Mouse (Mus musculus) midbrain, embryonic 13.5 days (tissue): ENCODE measurements around the gene Ldlrad3. TPM values are rescaled to one million over a fixed set of nuclear protein-coding genes. Genes with fewer than 3 reads are reported as not detected.

Experiments used
- ATAC-seq: fragments of 200-750 bp; cut with Nextera tagmentation; 2 replicates; pipeline ENCODE4 v1.8.0; 2017; ENCODE audit warnings: mild to moderate bottlenecking, moderate TSS enrichment, moderate library complexity
- H3K27ac ChIP-seq: fragments of 300-500 bp; sonication (generic); 2 replicates; pipeline ENCODE4 v1.5.1; 2015; ENCODE audit warnings: inconsistent platforms, mild to moderate bottlenecking, moderate library complexity
- H3K27me3 ChIP-seq: fragments of 300-500 bp; sonication (generic); 2 replicates; pipeline ENCODE4 v1.6.1; 2015; ENCODE audit warnings: mild to moderate bottlenecking, inconsistent platforms
- H3K36me3 ChIP-seq: fragments of 300-500 bp; sonication (generic); 2 replicates; pipeline ENCODE4 v1.6.1; 2015; ENCODE audit warnings: mild to moderate bottlenecking, inconsistent platforms
- H3K4me1 ChIP-seq: fragments of 300-500 bp; sonication (generic); replicated peaks from 2 replicates; pipeline ENCODE4 v1.6.1; 2015; ENCODE audit warnings: inconsistent platforms
- H3K4me2 ChIP-seq: fragments of 300-500 bp; sonication (generic); replicated peaks from 2 replicates; pipeline ENCODE4 v1.6.1; 2015; ENCODE audit warnings: moderate library complexity, mild to moderate bottlenecking, inconsistent platforms
- H3K4me3 ChIP-seq: fragments of 300-500 bp; sonication (generic); replicated peaks from 2 replicates; pipeline ENCODE4 v1.5.1; 2015; ENCODE audit warnings: mild to moderate bottlenecking, inconsistent platforms
- H3K9ac ChIP-seq: fragments of 300-500 bp; sonication (generic); replicated peaks from 2 replicates; pipeline ENCODE4 v1.6.1; 2015; ENCODE audit warnings: mild to moderate bottlenecking, inconsistent platforms
- H3K9me3 ChIP-seq: fragments of 300-500 bp; sonication (generic); 2 replicates; pipeline ENCODE4 v1.6.1; 2016; ENCODE audit warnings: mild to moderate bottlenecking, inconsistent platforms
- WGBS: fragments of 180-500 bp; shearing (Covaris S2); methylation state at CpG from one replicate; pipeline ENCODE4 v1.1.7; 2015; 5-methylcytosine and 5-hydroxymethylcytosine counted together
- polyA plus RNA-seq: library from polyadenylated mRNA; unstranded; fragments of >200 nt; fragmentation: Nextera tagmentation; extraction: Ambion mirVana; gene quantifications from 2 replicates; pipeline ENCODE4 v1.2.1, GENCODE M21; 2015

Ldlrad3 gene
- polyA plus RNA-seq, 1 experiment from 2014 or later = 41.6 TPM

DNA sequence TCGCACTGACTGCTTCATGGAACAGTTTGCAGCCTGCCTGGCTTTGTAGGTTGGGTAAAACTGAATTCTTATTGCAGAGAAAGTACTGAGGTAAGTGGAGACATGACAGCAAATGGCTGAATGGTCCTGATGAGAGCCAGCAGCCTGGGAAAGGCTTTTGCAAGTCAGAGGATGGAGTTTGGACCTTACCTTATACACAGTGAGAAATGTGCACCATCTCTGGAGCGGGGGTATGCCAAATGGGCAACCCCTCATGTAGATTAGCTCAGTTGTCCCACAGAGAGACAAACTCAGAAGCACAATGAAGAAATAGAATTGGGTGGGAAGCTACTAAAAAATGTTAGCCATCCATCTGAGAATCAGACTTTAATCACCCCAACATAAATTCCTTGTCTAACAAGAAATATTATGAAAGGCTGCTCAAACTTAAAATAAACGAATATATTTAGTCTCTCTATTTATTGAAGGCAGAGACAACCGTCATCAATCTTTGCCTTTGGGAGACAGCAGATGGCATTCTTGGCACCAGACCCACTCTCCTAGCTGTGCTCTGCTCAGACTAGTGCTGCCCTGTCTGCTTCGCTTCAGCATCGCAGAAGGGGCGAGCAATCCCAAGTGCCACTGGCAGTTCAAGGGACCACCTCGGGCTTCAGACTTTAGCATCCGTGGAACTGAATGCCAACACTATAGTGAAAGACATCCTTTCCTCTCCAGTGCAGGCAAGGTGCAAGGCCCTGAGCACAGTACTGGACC is 51.5 kb downstream of the Ldlrad3 start:
- Histone ChIP-seq H3K4me3 (no peak overlapping the region), H3K4me1 (peaks cover 67% of the 10 kb centered on the region), H3K4me2 (no peak overlapping the region), H3K27ac (no peak overlapping the region), H3K9ac (no peak overlapping the region), H3K9me3 (no peaks in the 10 kb centered on the region), H3K36me3 (no peaks in the 10 kb centered on the region), H3K27me3 (no peaks in the 10 kb centered on the region)
- WGBS = 79% methylated on average over 9 of the region's 9 CpGs
- ATAC-seq = peak; percentile 43; the same call in 1 of the 2 replicates

DNA sequence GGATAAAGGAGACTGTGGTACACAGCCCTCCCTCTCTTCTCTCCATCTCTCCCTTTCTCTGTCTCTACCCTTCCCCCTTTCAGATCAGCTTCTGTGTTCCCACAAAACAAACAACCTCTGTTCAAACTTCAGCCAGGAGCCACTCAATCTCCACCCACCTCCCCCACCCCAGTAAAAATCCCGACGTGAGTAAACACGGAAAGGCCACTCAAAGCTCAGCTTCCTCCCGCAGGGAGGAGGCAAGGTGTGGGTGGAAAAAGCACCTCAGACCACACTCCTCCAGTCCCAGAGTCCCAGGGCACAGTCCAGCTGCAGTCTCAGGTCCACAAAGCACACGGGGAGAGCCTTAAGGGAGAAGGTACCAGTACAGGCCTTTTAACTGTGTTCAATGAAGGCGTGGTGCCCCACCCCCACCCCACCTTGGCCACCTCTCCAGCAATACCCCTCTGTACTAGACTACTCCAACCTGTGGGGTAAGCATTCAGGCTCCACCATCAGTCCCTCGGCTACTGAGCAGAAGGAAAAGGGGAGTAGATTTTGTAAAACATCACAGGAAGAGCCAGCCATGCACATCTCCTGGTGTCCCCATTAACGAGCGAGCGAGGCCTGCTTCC is 53.1 kb downstream of the Ldlrad3 start:
- no peaks in the 10 kb centered on the region for H3K27me3 ChIP-seq
- 62% methylated on average over 10 of the region's 10 CpGs for WGBS
- H3K9me3 ChIP-seq = no peaks in the 10 kb centered on the region
- peaks cover 66% of the 10 kb centered on the region for H3K4me1 ChIP-seq
- H3K27ac ChIP-seq = no peak overlapping the region
- no peak overlapping the region for H3K4me3 ChIP-seq
- H3K36me3 ChIP-seq = no peaks in the 10 kb centered on the region
- no peak overlapping the region for H3K9ac ChIP-seq
- no peak overlapping the region for H3K4me2 ChIP-seq
- no peak for ATAC-seq

DNA sequence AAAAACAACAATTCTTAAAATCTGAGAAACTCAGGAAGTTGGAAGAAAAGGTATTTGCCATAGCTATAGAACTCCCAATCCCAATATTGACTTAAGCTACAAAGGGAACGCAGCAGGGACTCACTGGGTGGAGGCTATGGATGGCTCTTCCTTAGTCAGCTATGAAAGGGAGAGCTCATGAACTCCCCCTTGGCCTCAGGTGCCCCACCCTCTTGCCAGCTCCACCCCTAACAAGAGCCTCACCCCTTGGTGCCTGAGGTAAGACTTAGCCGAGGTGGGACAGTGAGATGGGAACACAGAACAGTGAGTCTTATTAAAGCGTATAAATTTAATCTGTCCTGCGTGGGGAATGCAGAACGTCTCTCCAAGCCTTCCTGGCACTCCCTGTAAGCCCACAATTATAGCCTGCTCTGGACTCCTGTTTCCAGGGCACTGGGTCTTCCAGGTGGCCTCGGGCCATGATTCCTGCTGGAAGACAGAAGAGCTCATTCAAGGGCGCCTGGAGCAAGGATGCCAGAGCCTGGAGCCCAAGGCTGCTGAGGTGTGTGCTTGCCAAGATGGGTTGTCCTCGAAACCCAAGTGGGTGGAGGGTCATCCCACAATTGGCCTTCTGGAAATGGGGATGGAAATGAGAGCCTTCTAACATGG is 55.9 kb downstream of the Ldlrad3 start:
- H3K36me3 ChIP-seq = no peaks in the 10 kb centered on the region
- H3K4me1 ChIP-seq = peaks cover 50% of the 10 kb centered on the region
- H3K9me3 ChIP-seq = no peaks in the 10 kb centered on the region
- ATAC-seq = no peak
- 83% methylated on average over 8 of the region's 8 CpGs for WGBS
- no peak overlapping the region for H3K4me2 ChIP-seq
- no peak overlapping the region for H3K9ac ChIP-seq
- H3K27ac ChIP-seq = no peak overlapping the region
- H3K27me3 ChIP-seq = no peaks in the 10 kb centered on the region
- no peak overlapping the region for H3K4me3 ChIP-seq

DNA sequence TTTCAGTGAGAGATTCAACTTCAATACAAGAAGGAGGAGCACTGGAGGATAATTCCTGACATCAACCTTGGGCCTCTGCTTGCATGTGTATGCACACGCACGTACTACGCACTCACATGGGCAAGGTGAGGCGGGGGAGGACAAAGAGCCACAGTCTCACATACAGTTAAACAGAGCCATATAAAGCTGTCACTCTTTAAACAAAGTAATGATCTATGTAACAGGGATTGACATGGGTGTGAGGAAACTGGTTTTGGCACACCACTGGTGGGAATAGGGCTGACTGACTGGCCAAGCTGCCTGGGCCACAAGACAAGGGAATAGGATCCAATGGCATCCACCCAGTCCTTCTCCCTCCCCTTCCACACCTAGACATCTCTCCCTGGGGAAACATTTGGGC is 57.0 kb downstream of the Ldlrad3 start:
- WGBS = 93% methylated on average over 4 of the region's 4 CpGs
- ATAC-seq = no peak
- no peaks in the 10 kb centered on the region for H3K27me3 ChIP-seq
- no peak overlapping the region for H3K4me3 ChIP-seq
- H3K36me3 ChIP-seq = no peaks in the 10 kb centered on the region
- no peaks in the 10 kb centered on the region for H3K9me3 ChIP-seq
- no peak overlapping the region for H3K9ac ChIP-seq
- no peak overlapping the region for H3K27ac ChIP-seq
- H3K4me1 ChIP-seq = peaks cover 40% of the 10 kb centered on the region
- no peak overlapping the region for H3K4me2 ChIP-seq

DNA sequence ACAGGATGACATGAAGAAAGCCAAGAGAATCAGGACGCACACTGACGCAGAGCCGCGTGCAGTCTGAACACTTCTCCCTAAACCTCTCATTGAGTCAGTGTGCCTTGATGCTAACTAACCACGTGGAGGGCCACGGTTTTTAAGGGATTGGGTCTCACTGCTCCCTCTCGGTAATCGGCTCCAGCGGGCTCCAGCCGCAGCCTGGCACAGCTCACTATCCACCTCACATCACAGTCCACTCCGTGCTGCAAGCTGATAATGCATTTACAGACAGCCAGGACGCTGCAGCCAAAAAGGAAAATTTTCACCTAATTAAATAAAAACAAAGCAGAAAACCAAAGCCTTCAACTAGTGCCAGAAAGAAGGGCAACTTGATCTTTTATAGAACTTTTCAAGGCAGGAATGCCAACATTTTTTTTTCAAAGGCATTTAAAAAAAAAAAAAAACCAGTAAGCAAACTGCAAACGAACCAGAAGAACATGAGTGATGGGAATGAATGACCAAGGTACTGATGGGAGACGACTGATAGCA is 57.6 kb downstream of the Ldlrad3 start:
- 62% methylated on average over 14 of the region's 14 CpGs for WGBS
- H3K36me3 ChIP-seq = no peaks in the 10 kb centered on the region
- no peak for ATAC-seq
- no peak overlapping the region for H3K4me2 ChIP-seq
- no peaks in the 10 kb centered on the region for H3K9me3 ChIP-seq
- H3K27ac ChIP-seq = no peak overlapping the region
- H3K4me3 ChIP-seq = no peak overlapping the region
- no peaks in the 10 kb centered on the region for H3K27me3 ChIP-seq
- H3K9ac ChIP-seq = no peak overlapping the region
- H3K4me1 ChIP-seq = peaks cover 40% of the 10 kb centered on the region

DNA sequence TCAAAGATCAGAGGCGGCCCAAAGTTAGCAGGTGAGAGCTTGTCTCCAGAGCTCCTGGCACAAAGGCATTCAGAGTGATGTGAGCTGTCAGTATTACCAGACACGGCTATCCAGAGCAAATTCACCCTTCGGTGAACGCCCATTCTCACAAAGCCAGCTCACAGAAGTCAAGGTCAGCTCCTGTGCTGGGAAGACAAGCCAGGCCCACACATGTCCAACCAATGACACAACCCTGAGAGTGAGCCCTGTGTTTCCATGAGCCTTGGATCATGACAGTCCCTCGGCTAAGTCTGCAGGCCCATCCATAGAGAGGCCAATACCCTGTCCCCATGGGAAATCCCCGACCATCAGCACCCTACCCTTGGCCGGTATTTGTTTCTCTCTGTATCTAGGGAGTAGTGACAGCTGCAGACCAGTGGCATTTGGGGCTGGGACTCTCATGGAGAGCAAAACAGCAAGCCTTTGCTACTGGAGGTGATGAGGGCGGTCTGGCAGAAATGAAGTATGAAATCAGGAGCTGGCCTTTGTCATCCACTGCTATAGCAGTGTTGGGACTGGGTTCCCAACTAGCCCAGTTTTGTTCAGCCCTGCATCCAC is 58.3 kb downstream of the Ldlrad3 start:
- no peak overlapping the region for H3K9ac ChIP-seq
- no peaks in the 10 kb centered on the region for H3K36me3 ChIP-seq
- no peak for ATAC-seq
- H3K9me3 ChIP-seq = no peaks in the 10 kb centered on the region
- no peak overlapping the region for H3K4me3 ChIP-seq
- peaks cover 35% of the 10 kb centered on the region for H3K4me1 ChIP-seq
- H3K27me3 ChIP-seq = no peaks in the 10 kb centered on the region
- no peak overlapping the region for H3K27ac ChIP-seq
- no peak overlapping the region for H3K4me2 ChIP-seq
- 75% methylated on average over 8 of the region's 8 CpGs for WGBS

DNA sequence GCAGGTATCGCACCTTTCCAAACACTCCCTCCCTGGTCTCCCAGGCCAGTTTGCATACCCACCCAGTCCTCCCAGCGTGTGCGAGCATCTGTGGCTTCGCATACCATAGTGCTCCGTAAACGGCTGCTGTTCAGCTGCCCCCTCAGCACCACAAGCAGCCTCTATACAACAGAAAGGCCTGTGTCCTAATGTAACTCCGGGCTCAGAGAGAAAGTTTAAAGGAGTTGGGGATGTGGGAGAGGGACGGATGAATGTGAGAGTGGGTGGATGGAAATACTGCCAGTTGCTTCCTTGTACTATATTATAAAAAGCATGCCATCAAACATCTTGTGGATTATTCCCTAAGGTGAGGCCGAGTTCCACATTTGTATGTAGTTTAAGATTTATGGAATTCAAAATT is 59.0 kb downstream of the Ldlrad3 start:
- no peaks in the 10 kb centered on the region for H3K36me3 ChIP-seq
- no peaks in the 10 kb centered on the region for H3K27me3 ChIP-seq
- H3K4me3 ChIP-seq = no peak overlapping the region
- H3K9ac ChIP-seq = no peak overlapping the region
- no peak for ATAC-seq
- H3K4me1 ChIP-seq = peaks cover 39% of the 10 kb centered on the region
- 87% methylated on average over 9 of the region's 9 CpGs for WGBS
- H3K27ac ChIP-seq = no peak overlapping the region
- no peak overlapping the region for H3K4me2 ChIP-seq
- no peaks in the 10 kb centered on the region for H3K9me3 ChIP-seq

DNA sequence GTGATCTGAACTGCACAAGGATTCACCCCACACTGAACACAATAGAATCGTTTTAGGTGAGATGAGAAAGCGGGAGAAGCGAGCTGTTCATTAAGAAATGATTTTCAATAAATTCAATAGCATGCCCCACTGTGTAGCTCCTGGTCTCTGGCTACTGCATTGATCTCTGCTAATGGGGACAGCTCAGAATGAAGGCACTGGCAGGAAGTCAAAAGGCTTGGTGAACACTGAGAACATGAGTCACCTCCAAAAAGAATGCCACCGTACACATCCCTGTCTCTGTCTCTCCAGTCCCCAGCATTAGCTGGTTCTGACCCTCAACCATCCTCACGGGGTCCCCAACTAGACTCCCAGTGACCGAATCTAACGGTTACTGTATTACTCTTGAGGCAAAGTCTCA is 60.1 kb downstream of the Ldlrad3 start:
- no peak overlapping the region for H3K27ac ChIP-seq
- no peak for ATAC-seq
- no peaks in the 10 kb centered on the region for H3K36me3 ChIP-seq
- H3K9ac ChIP-seq = no peak overlapping the region
- WGBS = 90% methylated on average over 7 of the region's 7 CpGs
- H3K9me3 ChIP-seq = no peaks in the 10 kb centered on the region
- H3K27me3 ChIP-seq = no peaks in the 10 kb centered on the region
- H3K4me1 ChIP-seq = peaks cover 45% of the 10 kb centered on the region
- no peak overlapping the region for H3K4me2 ChIP-seq
- no peak overlapping the region for H3K4me3 ChIP-seq

DNA sequence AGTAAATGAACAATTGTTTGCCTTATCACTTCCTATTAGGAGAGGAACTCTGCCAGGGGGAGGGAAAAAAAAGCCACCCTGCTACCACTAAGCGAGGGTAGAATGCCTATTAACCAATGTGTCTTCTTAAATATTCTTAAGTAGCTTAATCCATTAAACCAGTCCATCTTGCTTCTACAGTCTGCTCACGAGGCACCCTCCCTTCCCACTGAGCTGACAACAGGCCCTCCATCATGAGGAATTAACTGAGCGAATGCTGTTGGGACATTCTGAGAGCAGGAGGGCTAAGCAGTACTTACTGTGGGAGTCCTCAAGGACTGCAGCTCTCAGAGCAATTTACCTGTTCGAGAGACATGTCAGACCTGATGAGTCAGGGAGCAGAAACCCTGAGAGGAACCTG is 61.1 kb downstream of the Ldlrad3 start:
- no peak overlapping the region for H3K27ac ChIP-seq
- no peak for ATAC-seq
- H3K9me3 ChIP-seq = no peaks in the 10 kb centered on the region
- 57% methylated on average over 4 of the region's 4 CpGs for WGBS
- H3K4me2 ChIP-seq = no peak overlapping the region
- H3K27me3 ChIP-seq = no peaks in the 10 kb centered on the region
- no peak overlapping the region for H3K4me3 ChIP-seq
- no peaks in the 10 kb centered on the region for H3K36me3 ChIP-seq
- peaks cover 46% of the 10 kb centered on the region for H3K4me1 ChIP-seq
- no peak overlapping the region for H3K9ac ChIP-seq

DNA sequence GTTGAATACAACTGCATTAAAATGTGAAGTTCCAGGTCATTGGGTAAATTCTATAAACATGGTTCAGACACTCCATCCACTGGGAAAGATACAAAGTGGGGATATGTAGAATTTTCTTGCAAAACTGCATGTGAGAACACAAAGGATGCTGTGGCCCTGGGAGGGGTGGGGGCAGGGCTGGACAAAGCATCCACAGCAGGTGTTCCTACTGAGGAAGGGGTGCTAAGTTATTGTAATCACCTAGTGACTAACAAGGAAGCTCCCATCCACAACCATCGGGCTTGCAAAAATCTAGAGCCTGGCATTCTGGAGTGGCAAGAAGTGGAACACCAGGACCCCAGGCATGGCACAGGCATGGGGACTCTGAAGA is 64.1 kb downstream of the Ldlrad3 start:
- Histone ChIP-seq H3K9ac (no peak overlapping the region), H3K27me3 (no peaks in the 10 kb centered on the region), H3K27ac (peak overlapping the region; percentile 63), H3K4me2 (no peak overlapping the region), H3K4me3 (no peak overlapping the region), H3K9me3 (no peaks in the 10 kb centered on the region), H3K4me1 (peaks cover 55% of the 10 kb centered on the region), H3K36me3 (no peaks in the 10 kb centered on the region)
- 22% methylated on average over 1 of the region's 1 CpGs for WGBS
- ATAC-seq = no peak

DNA sequence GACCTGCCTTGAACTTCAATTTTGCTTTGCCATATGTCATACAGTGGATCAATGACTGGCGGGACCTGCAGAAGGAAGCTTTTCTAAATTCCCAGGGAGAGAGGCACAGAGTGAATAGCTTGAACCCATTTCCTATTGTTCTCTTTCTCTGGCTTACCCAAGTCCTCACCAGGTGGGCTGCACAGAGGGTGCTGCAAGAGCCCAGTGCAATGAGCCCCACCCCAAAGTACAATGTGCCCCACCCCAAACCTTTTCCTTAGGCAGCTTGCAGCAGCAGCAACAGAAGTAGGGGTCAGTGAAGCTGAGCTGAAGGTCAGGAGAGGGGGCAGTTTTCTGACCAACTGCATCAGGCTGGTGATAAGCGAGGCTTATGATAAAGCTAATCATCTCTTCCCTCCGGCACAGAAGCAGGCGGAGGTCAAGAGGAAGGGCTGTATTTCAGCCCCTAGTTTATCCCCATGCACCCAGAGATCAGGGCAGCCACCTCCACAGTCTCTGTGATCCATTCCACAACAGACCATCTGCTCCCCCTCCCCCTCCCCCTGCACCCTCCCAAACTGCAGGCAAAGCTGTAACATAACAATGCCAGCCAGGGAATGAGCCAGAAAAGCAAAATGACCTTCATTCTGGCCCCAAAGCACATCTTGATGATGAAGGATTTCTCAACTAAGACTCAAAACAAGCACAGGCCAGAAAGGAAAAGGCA is 64.6 kb downstream of the Ldlrad3 start:
- Histone ChIP-seq H3K36me3 (no peaks in the 10 kb centered on the region), H3K27ac (peak overlapping the region; percentile 63), H3K27me3 (no peaks in the 10 kb centered on the region), H3K9ac (peak overlapping the region; percentile 49; the same call in 1 of the 2 replicates), H3K9me3 (no peaks in the 10 kb centered on the region), H3K4me1 (peaks cover 61% of the 10 kb centered on the region), H3K4me2 (no peak overlapping the region), H3K4me3 (no peak overlapping the region)
- WGBS = 27% methylated on average over 4 of the region's 4 CpGs
- 0 out of 2 replicates have a peak, but pooled peaks have one; percentile 32 for ATAC-seq
